Mouse (Mus musculus) heart, postnatal 10 days (tissue): ENCODE results near the gene Gm28230. TPM values are rescaled to one million over a fixed set of nuclear protein-coding genes. Genes with fewer than 3 reads are reported as not detected.

Experiments used
- DNase-seq, 2 experiments: peaks; one replicate each; pipeline ENCODE4 v3.0.0; 2021
- intact Hi-C: fragments of 180-260 bp; cut with DNase I; formaldehyde crosslinking; loops from one replicate; pipeline ENCODE4 v1.15.1; 2025
- total RNA-seq, 2 experiments: library from RNA; stranded (reverse); gene quantifications; 2 replicates each; pipeline ENCODE4 v1.2.3; 2021

Gm28230 gene
- not detected for total RNA-seq

DNA sequence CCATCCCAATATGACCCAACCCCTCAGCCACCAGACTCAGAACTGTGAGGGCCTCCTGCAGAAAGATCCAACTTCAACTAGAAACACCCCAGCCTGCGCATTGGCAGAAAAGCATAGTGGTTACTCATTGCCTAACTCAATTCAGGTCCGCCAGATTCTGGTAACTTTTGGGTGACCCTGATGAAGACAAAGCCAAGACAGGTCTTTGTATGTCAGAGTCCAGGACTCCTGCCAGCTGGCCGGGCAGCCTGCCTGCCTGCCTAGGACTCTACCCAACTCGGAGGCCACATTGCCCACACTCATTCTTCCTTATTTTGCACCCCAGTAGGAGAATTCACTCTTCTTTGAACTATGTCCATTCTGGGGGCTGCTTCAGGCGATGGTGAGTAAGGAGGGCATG is at the start of gene Gm28230:
Gm28230 (plus strand) TSS at position 178 of the 400 bp plus-strand sequence.
- intact Hi-C loops = no loop called here
- DNase-seq = no peak

- no peak for DNase-seq
- intact Hi-C loops = no loop called here
Measured at GRCm38 (mm10) chr2:74677106-74677505, 49.4 kb upstream of the Gm28230 start.

GRCm38 (mm10) chr2:74678891-74679595 is 47.5 kb upstream of the Gm28230 start, which contains the start of gene Hoxd11:
Hoxd11 (plus strand) TSS chr2:74679557.
- intact Hi-C loops = no loop called here

GRCm38 (mm10) chr2:74679596-74679971 is 46.9 kb upstream of the Gm28230 start:
- intact Hi-C loops = no loop called here
- DNase-seq = peak in 1 of 2 experiments; percentile 18

More at GRCm38 (mm10) chr2:74678891-74679595, 47.5 kb upstream of the Gm28230 start, which contains the start of gene Hoxd11:
- no peak for DNase-seq

DNA sequence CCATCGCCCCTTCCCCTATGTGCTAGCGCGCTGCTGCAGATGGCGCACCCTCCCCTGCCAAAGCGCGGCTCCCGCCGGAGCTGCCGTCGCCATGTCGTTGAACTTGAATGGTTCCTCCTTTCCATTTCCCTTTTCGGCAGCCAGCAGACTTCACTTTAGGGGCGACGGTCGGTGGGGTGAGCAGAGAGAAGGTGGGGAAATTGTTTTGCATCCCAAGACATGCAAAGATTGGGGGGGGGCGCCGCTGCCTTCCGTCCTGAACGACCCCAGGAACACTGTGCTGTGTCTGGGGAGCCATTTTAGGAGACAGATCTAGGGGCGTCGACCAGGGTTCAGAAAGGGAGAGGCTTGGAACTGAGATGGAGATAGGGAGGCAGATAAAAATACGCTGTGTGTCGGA is 46.5 kb upstream of the Gm28230 start:
- DNase-seq = no peak
- intact Hi-C loops = no loop called here

- intact Hi-C loops = no loop called here
Measured at GRCm38 (mm10) chr2:74680561-74681398, 45.7 kb upstream of the Gm28230 start.

GRCm38 (mm10) chr2:74681594-74682531 is 44.7 kb upstream of the Gm28230 start:
- peak in 1 of 2 experiments; percentile 22 for DNase-seq
- intact Hi-C loops = no loop called here

More at GRCm38 (mm10) chr2:74680561-74681398, 45.7 kb upstream of the Gm28230 start:
- DNase-seq = no peak

GRCm38 (mm10) chr2:74682796-74683195 is 43.7 kb upstream of the Gm28230 start:
- no peak for DNase-seq
- intact Hi-C loops = no loop called here

DNA sequence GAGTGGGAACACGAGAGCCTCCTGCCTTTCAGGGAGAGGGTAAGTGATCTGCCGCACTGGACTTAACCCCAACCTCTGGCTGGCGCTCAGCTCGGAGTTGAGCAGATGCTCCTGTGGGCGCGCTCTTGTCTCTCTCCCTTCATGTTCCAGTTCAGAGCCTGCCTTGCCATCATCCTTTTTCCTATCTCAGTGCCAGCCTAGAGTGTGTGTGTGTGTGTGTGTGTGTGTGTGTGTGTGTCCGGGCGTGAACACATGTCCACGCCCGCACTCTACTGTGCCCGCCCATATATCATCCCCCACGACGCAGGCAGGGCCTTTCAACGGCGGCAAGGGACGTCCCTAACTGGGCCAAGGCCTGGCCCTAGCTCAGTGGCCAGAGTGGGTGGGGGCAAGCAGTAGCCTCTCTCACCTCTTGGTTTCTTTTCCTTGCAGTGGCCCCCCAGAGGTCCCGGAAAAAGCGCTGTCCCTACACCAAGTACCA is 43.0 kb upstream of the Gm28230 start:
- DNase-seq = no peak
- intact Hi-C loops = no loop called here

- DNase-seq = no peak
- intact Hi-C loops = no loop called here
Measured at GRCm38 (mm10) chr2:74684106-74684505, 42.4 kb upstream of the Gm28230 start.

DNA sequence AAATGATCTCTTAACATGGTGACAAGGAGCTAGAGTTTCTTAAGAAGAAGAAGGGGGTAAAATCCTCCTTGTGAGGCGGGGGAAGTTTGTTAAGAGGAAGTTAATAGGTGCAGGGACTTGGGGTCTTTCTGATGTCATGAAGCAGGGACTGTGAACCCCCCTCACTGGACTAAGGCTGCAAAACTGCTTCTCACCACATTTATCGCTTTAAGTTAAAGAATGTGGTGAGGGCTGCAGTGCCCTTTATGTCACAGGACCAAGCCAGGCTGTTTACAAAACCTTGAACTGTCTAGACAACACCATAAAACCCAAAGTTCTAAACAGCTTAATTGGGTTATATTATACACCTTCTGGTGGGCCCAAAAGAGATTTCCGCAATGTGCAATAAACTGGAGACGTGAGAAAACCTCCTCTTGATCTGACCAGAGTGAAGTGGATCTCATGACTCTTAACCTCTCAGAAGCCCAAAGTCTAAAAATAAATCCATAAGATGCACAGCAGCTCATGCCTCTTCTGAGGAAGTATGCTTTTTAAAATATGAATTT is 41.4 kb upstream of the Gm28230 start:
- intact Hi-C loops = no loop called here
- no peak for DNase-seq

DNA sequence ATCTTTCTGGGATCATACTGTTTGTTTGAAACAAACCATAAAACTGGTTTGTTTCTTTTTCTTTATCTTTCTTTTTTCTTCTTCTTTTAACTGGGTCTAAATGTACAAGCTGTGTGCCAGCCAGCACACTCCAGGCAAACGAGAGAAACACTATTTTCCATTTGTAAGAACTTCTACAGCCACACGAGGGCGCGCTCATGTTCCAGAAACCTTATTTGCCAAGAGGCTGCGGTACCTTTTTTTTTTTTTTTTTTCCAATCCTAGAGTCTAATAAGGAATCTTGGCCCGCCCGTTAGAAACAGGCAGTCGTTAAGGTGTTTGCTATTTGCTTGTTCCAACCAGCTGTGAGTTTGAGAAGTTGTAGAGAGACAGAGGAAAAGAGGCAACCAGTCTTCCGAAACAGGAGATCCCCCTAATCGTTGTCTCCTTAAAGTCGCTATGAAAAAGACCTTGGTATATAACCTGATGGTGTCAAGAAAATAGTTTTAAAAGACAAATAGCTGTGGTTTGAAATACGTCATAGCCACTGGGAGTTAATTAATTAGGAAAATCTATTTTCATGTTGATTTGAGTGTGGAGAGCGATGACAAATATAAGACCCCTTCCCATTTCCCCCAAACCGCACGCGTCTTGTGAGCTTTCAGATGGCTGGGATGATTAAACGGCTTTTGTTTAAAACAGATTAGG is 40.1 kb upstream of the Gm28230 start:
- intact Hi-C loops = no loop called here
- DNase-seq = peak in 1 of 2 experiments; percentile 76

DNA sequence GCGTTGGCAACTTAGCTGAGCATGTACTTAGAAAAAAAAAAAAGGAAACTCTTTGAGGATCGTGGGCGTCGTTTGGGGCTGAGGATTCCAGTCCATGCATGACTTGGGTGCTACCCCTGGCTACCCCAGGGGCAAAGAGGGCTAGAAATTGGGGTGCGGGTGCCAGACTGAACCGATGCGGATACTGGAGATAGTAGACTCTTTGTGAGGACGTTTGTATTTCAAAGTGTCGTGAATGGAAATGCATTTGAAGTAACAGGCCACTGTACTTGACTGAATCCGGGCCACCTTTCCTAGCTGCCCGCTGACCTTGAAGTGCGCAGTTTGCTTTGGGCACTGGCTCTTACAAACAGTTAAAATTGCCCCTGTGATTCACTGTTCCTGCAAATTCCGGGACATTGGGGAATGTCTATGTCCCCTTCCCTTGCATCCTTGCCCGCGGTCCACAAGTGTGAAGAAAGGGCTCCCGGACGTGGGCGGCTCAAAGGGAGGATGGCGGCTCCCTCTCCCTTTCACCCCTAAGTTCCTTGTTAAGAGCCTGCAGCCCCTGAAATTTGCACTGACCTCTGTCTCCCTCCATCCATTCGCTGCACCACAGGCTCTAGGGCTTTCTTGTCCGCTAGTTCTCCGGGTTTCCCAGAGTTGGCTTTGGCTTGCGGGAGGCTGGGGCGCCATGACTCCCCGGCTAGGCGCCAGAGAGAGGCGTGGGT is 39.4 kb upstream of the Gm28230 start:
- intact Hi-C loops = no loop called here
- no peak for DNase-seq

- DNase-seq = no peak
- intact Hi-C loops = no loop called here
Measured at GRCm38 (mm10) chr2:74687698-74688555, 38.6 kb upstream of the Gm28230 start.

DNA sequence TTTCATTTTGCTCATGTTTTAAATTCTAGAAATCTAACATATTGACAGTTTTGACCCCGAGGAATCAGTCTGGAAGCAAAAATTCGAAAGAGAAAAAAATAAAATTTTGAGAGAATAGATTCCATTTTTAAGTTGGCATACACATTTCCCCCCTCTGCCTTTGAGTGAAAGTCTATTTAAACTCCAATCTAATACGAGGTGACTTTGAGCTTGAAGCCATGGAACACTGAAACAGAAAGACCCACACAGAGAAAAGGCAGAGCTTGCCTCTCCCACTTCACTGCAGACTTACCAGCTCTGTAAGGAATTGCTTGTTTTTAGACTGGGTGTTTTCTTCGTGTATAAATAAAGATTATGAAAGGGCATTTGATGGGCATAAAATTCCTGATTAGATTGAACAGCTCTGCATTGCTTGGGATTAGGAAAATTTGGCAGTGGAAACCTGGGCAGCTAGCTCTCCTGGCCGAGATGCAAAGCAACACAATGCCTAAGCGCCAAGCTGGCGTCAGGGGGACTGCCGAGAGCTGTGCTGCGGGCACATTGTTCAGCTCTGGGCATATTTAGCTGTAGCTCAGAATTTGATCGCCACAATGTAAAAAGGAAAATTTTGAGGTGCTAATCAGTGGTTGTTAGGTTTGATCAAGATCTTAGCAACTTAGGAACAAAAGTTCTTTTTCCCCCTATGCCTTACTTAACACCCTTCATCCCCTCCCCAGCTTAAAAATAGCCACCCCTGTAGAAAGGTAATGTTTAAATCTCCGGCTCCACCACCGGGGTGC is 37.5 kb upstream of the Gm28230 start:
- intact Hi-C loops = no loop called here

GRCm38 (mm10) chr2:74689574-74690337 is 36.8 kb upstream of the Gm28230 start:
- intact Hi-C loops = no loop called here
- DNase-seq = no peak

More for the DNA sequence above, 37.5 kb upstream of the Gm28230 start:
- no peak for DNase-seq

GRCm38 (mm10) chr2:74690338-74690716 is 36.2 kb upstream of the Gm28230 start:
- no peak for DNase-seq
- intact Hi-C loops = no loop called here
